Mouse (Mus musculus) CD4-positive, CD25-positive, alpha-beta regulatory T cell, adult 9 weeks (primary cell): ENCODE measurements around the gene Slco4c1. TPM values are rescaled to one million over a fixed set of nuclear protein-coding genes. Genes with fewer than 3 reads are reported as not detected.

Experiments used
- polyA plus RNA-seq: library from polyadenylated mRNA; unstranded; fragments of 100-300 nt; shearing (Covaris generic); gene quantifications from one replicate; pipeline ENCODE4 v1.2.1, GENCODE M21; 2017

Slco4c1 gene
- polyA plus RNA-seq, result not detected

DNA sequence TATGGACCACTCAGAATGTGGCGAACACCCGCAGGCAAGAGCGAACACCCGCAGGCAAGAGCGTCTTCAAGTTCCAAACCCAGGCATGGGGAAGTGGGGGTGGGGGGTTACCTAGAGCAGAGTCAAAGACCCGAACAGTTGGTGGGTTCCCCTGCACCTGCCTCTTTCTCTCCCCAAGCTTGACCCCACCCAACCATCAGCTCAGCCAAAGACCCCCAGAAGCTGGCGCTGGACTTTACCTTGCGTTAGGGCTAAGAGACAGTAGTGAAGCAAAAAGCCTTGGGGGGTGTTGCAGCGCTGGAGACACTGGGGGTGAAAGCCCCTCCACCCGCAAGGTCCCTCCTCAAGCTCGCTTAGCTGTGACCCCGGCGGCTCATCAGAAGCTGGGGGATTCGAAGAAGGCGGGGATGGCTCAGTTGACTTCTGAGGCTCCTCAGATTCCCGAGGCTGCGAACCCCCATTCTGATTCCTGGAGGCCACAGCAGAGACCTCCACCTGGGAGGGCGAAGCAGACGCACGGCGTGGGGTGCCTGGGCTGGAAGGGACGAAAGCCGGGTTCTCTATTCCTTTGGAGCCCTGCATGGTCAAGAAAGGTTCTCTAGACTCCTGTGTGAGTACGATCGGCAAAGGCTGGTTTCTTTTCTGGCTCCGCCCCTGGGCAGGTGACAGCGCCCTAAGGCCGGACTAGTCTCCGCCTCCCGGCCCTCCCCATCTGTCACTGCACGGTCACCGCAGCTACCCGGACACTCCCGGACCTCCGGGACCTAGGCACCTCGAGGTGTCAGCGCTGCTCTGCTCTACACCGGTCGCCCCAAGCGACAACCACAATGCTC lies at the start of gene Slco4c1:
Gene Slco4c1, minus strand, starts transcription at position 644 of the 833 bp plus-strand sequence.

